ENCODE assay signal across 19 mouse cellular contexts in genomic region chr4:89527326-89527725, GRCm38 (mm10).
"Had no signal": no experiment of that assay in that cellular context is flagged by ENCODE, and none has a peak within 500 bp of the region (broad histone marks: within the 10 kb centered on the region; RNA-seq: fewer than 3 reads in every experiment).

No protein-coding gene starts in this region.

- H3K4me2 ChIP-seq: limb, embryonic 12.5 days; limb, embryonic 15.5 days; liver, embryonic 11.5 days; midbrain, embryonic 12.5 days; midbrain, embryonic 15.5 days; neural tube, embryonic 12.5 days; neural tube, embryonic 15.5 days had no signal

- DNase-seq: kidney, adult 18-20 months; kidney, postnatal 14 days; kidney, postnatal 4 days; left cerebral cortex, postnatal 4 days; liver, postnatal 0 days; right cerebral cortex, adult 18-20 months; right cerebral cortex, postnatal 14 days; right cerebral cortex, postnatal 4 days; thymus, postnatal 25 days had no signal

- H3K36me3 ChIP-seq: limb, embryonic 12.5 days; limb, embryonic 15.5 days; midbrain, embryonic 12.5 days; midbrain, embryonic 15.5 days; neural tube, embryonic 12.5 days; neural tube, embryonic 15.5 days had no signal

- H3K9me3 ChIP-seq: limb, embryonic 12.5 days; limb, embryonic 15.5 days; midbrain, embryonic 12.5 days; midbrain, embryonic 15.5 days; neural tube, embryonic 12.5 days; neural tube, embryonic 15.5 days had no signal

- H3K4me1 ChIP-seq: midbrain, embryonic 12.5 days; neural tube, embryonic 12.5 days had no signal

- H3K9ac ChIP-seq: limb, embryonic 12.5 days; limb, embryonic 15.5 days; liver, embryonic 14.5 days; liver, postnatal 0 days; midbrain, embryonic 12.5 days; midbrain, embryonic 15.5 days; neural tube, embryonic 12.5 days; neural tube, embryonic 15.5 days had no signal

- H3K4me3 ChIP-seq: limb, embryonic 12.5 days; limb, embryonic 15.5 days; midbrain, embryonic 12.5 days; midbrain, embryonic 15.5 days; neural tube, embryonic 12.5 days; neural tube, embryonic 15.5 days had no signal

- ATAC-seq: intestine, embryonic 16.5 days; liver, postnatal 0 days; midbrain, embryonic 15.5 days had no signal

- H3K27ac ChIP-seq: limb, embryonic 12.5 days; limb, embryonic 15.5 days; liver, embryonic 14.5 days; macrophage; midbrain, embryonic 12.5 days; midbrain, embryonic 15.5 days; neural tube, embryonic 12.5 days; neural tube, embryonic 15.5 days had no signal
